Mouse (Mus musculus): Measurements from ENCODE around the gene Apbb1ip. TPM values are rescaled to one million over a fixed set of nuclear protein-coding genes. Genes with fewer than 3 reads are reported as not detected.

Gene Apbb1ip
- polyA plus RNA-seq, 1 experiment from 2014 or later = 5.5 TPM

DNA sequence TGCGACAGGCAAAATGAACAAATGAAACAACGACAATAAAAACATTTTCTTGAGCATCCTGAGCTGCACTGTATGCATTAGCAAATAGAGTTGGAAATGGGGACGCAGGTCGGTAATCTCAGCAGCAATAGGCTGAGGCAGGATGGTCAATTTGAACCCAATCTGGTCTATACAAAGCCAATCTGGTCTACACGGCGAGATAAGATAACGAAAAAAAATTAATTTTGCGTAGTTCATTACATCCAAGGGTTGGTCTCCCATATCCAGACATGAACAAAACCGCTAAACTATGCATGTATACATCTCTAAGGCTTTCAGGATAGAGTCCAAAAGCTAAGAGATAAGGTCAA, 121.0 kb downstream of the Apbb1ip start:
- ATAC-seq = no peak
- Histone ChIP-seq H3K4me1 (ENCODE audit: insufficient read depth, low read depth, low read length) (no peaks in the 10 kb centered on the region), H3K27me3 (replicated peaks; ENCODE audit: insufficient read depth, low read length) (no peaks in the 10 kb centered on the region), H3K27ac (ENCODE audit: low read length) (peak overlapping the region; percentile 89), H3K36me3 (ENCODE audit: insufficient read depth, low read length) (no peaks in the 10 kb centered on the region), H3K9ac (replicated peaks; ENCODE audit: low read depth) (peak overlapping the region; percentile 72; the same call in 1 of the 2 replicates), H3K9me3 (ENCODE audit: low read length) (no peaks in the 10 kb centered on the region), H3K4me2 (replicated peaks; ENCODE audit: low read depth, low read length) (peak overlapping the region; percentile 76), H3K4me3 (ENCODE audit: low read depth, low read length) (peak overlapping the region; percentile 90)
- TF ChIP-seq CTCF (IDR thresholded peaks at IDR 0.05) (no peak), EP300 (IDR thresholded peaks at IDR 0.05) (no peak)
- DNase-seq (ENCODE audit: low spot score) = no peak
- WGBS = 14% methylated on average over 9 of the region's 9 CpGs

GRCm38 (mm10) chr2:22895282-22896273, 121.7 kb downstream of the Apbb1ip start, which contains the start of gene Pdss1:
Gene Pdss1, plus strand, starts transcription at chr2:22895522.
- Histone ChIP-seq H3K27me3 (replicated peaks; ENCODE audit: insufficient read depth, low read length) (no peaks in the 10 kb centered on the region), H3K9me3 (ENCODE audit: low read length) (no peaks in the 10 kb centered on the region), H3K4me1 (ENCODE audit: insufficient read depth, low read depth, low read length) (no peaks in the 10 kb centered on the region), H3K36me3 (ENCODE audit: insufficient read depth, low read length) (no peaks in the 10 kb centered on the region), H3K27ac (ENCODE audit: low read length) (peak within 1 kb of the TSS; percentile 89), H3K9ac (replicated peaks; ENCODE audit: low read depth) (peak within 1 kb of the TSS; percentile 72), H3K4me2 (replicated peaks; ENCODE audit: low read depth, low read length) (peak within 1 kb of the TSS; percentile 76), H3K4me3 (ENCODE audit: low read depth, low read length) (peak within 1 kb of the TSS; percentile 90)
- ATAC-seq (peak; percentile 100), DNase-seq (ENCODE audit: low spot score) (peak; percentile 98)
- TF ChIP-seq EP300 (IDR thresholded peaks at IDR 0.05) (peak; percentile 90), CTCF (IDR thresholded peaks at IDR 0.05) (no peak)
- under 1% methylated on average over 76 of the region's 81 CpGs for WGBS

DNA sequence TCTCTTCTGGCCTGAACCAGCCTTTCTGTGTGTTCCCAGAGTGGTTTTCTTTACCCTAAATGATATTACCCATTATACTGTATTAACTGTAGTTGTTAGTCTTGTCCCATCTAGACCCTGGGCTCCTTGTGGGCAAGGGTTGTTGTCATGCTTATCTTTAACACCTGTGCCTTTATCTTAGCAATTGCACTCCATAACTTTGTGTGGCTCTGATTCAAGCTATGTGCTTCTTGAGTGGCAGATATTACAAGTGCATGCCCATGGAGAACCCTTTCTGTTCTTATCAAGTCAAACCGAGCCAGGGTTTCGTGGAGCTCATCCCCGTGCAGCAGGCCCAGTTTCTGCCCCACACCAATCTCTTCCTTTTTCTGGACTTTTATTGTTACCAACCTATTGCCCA, 130.1 kb downstream of the Apbb1ip start:
- no peak overlapping the region for H3K4me3 ChIP-seq (ENCODE audit: low read depth, low read length)
- H3K9ac ChIP-seq (replicated peaks; ENCODE audit: low read depth) = no peak overlapping the region
- H3K9me3 ChIP-seq (ENCODE audit: low read length) = no peaks in the 10 kb centered on the region
- H3K27ac ChIP-seq (ENCODE audit: low read length) = no peak overlapping the region
- DNase-seq (ENCODE audit: low spot score) (no peak), ATAC-seq (no peak)
- no peak for TF ChIP-seq EP300 (IDR thresholded peaks at IDR 0.05)
- no peak for TF ChIP-seq CTCF (IDR thresholded peaks at IDR 0.05)
- H3K4me1 ChIP-seq (ENCODE audit: insufficient read depth, low read depth, low read length) = no peaks in the 10 kb centered on the region
- 87% methylated on average over 3 of the region's 3 CpGs for WGBS
- H3K27me3 ChIP-seq (replicated peaks; ENCODE audit: insufficient read depth, low read length) = no peaks in the 10 kb centered on the region
- no peaks in the 10 kb centered on the region; the same call in 1 of the 2 replicates for H3K36me3 ChIP-seq (ENCODE audit: insufficient read depth, low read length)
- no peak overlapping the region for H3K4me2 ChIP-seq (replicated peaks; ENCODE audit: low read depth, low read length)

- H3K27ac ChIP-seq (ENCODE audit: low read length) = no peak overlapping the region
- no peak for TF ChIP-seq EP300 (IDR thresholded peaks at IDR 0.05)
- H3K27me3 ChIP-seq (replicated peaks; ENCODE audit: insufficient read depth, low read length) = no peaks in the 10 kb centered on the region
- H3K4me2 ChIP-seq (replicated peaks; ENCODE audit: low read depth, low read length) = no peak overlapping the region
- 0 out of 2 replicates have a peak, but pooled peaks cover 5% of the 10 kb centered on the region for H3K36me3 ChIP-seq (ENCODE audit: insufficient read depth, low read length)
- 91% methylated on average over 3 of the region's 3 CpGs for WGBS
- H3K9ac ChIP-seq (replicated peaks; ENCODE audit: low read depth) = no peak overlapping the region
- H3K4me3 ChIP-seq (ENCODE audit: low read depth, low read length) = no peak overlapping the region
- no peaks in the 10 kb centered on the region for H3K4me1 ChIP-seq (ENCODE audit: insufficient read depth, low read depth, low read length)
- ATAC-seq (no peak), DNase-seq (ENCODE audit: low spot score) (no peak)
- no peaks in the 10 kb centered on the region for H3K9me3 ChIP-seq (ENCODE audit: low read length)
Observed at GRCm38 (mm10) chr2:22914421-22914820, 140.5 kb downstream of the Apbb1ip start.

DNA sequence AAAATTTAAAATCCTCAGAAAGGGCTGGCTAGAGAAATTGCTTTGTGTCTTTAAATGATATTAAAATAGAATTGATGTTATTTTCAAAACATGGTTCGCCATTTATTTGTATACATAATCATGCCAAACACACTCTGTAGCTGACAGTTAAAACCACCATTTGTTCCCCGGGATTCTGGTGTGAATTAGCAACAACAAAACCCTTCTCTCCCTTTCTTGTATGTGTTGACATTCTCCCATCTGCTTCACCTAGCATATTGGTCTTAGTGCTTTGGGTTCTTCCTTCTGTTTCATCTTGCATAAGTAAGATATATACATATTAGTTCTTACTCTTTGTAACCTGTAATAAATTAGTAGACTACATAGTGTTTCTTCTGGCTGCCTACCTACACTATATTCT, 144.8 kb downstream of the Apbb1ip start:
- Histone ChIP-seq H3K9ac (replicated peaks; ENCODE audit: low read depth) (no peak overlapping the region), H3K36me3 (ENCODE audit: insufficient read depth, low read length) (0 out of 2 replicates have a peak, but pooled peaks cover 5% of the 10 kb centered on the region), H3K4me3 (ENCODE audit: low read depth, low read length) (no peak overlapping the region), H3K4me1 (ENCODE audit: insufficient read depth, low read depth, low read length) (no peaks in the 10 kb centered on the region), H3K9me3 (ENCODE audit: low read length) (no peaks in the 10 kb centered on the region), H3K4me2 (replicated peaks; ENCODE audit: low read depth, low read length) (no peak overlapping the region), H3K27me3 (replicated peaks; ENCODE audit: insufficient read depth, low read length) (no peaks in the 10 kb centered on the region), H3K27ac (ENCODE audit: low read length) (no peak overlapping the region)
- ATAC-seq (no peak), DNase-seq (ENCODE audit: low spot score) (no peak)
- WGBS = 83% methylated on average over 2 of the region's 2 CpGs
- TF ChIP-seq CTCF (IDR thresholded peaks at IDR 0.05) (no peak), EP300 (IDR thresholded peaks at IDR 0.05) (no peak)

Other genes starting within 250 kb of the Apbb1ip start
- 0.02 TPM in 1 of 2 replicates, not detected in the other for gene Gad2, start 151.9 kb upstream of the Apbb1ip start, polyA plus RNA-seq (2015; fragmentation: Nextera tagmentation; extraction: Ambion mirVana)
- 5.8 and 6.1 TPM in 2 replicates for gene Pdss1, start 121.4 kb downstream of the Apbb1ip start, polyA plus RNA-seq (2015; fragmentation: Nextera tagmentation; extraction: Ambion mirVana)

Data from lung, postnatal 0 days (tissue).